Mouse (Mus musculus) C2C12 (cell line): ENCODE data around the gene Tubg2.

ENCODE experiments used
- CEBPB ChIP-seq: IDR thresholded peaks from one replicate; pipeline ENCODE4 v1.6.1; 2011; ENCODE audit warnings: low read depth, mild to moderate bottlenecking, control low read depth, moderate library complexity
- CTCF ChIP-seq: IDR thresholded peaks from one replicate; pipeline ENCODE4 v1.5.1; 2011; ENCODE audit not compliant: control insufficient read depth, insufficient read depth, insufficient read length
- MAX ChIP-seq: IDR thresholded peaks from one replicate; pipeline ENCODE4 v1.6.1; 2011; ENCODE audit warnings: mild to moderate bottlenecking, control low read depth
- MYOD1 ChIP-seq: IDR thresholded peaks from one replicate; pipeline ENCODE4 v1.6.1; 2011; ENCODE audit warnings: low read depth; ENCODE audit not compliant: control insufficient read depth, insufficient read length
- MYOG ChIP-seq: IDR thresholded peaks from one replicate; pipeline ENCODE4 v1.6.1; 2011; ENCODE audit not compliant: control insufficient read depth, insufficient read length; ENCODE audit errors: extremely low read depth

GRCm38 (mm10) chr11:101109351-101109750, 46.4 kb upstream of the Tubg2 start:
- TF ChIP-seq CTCF (no peak), MAX (no peak), CEBPB (no peak), MYOG (no peak), MYOD1 (no peak)
